Mouse (Mus musculus): ENCODE measurements around the gene Cela3a.

GRCm38 (mm10) chr4:137391287-137391686, 18.3 kb downstream of the Cela3a start:
- TF ChIP-seq CTCF (IDR thresholded peaks at IDR 0.05; ENCODE audit: extremely low read depth, insufficient read depth, low read length), result 0 out of 2 replicates have a peak, but pooled peaks have one; percentile 12
- no peak for TF ChIP-seq POLR2A (IDR thresholded peaks at IDR 0.05; ENCODE audit: extremely low read depth, insufficient read depth, low read length)
